Mouse (Mus musculus): ENCODE data around the gene Ttll13.

Gene Ttll13

GRCm38 (mm10) chr7:80214459-80214858 lies 31.7 kb upstream of the Ttll13 start:
- no peak for DNase-seq (ENCODE audit: low spot score)

- no peak for DNase-seq (ENCODE audit: low spot score)
These were observed 30.8 kb upstream of the Ttll13 start for GRCm38 (mm10) chr7:80215398-80215797.

- peak; percentile 51 for DNase-seq (ENCODE audit: low spot score)
These were observed 29.6 kb upstream of the Ttll13 start for GRCm38 (mm10) chr7:80216566-80216965.

- no peak for DNase-seq (ENCODE audit: low spot score)
These were observed 27.5 kb upstream of the Ttll13 start for GRCm38 (mm10) chr7:80218666-80219065.

GRCm38 (mm10) chr7:80220237-80220797 lies 25.9 kb upstream of the Ttll13 start:
- no peak for DNase-seq (ENCODE audit: low spot score)

GRCm38 (mm10) chr7:80221179-80221750 lies 24.9 kb upstream of the Ttll13 start:
- DNase-seq (ENCODE audit: low spot score) = no peak

GRCm38 (mm10) chr7:80227065-80227464 lies 19.1 kb upstream of the Ttll13 start:
- no peak for DNase-seq (ENCODE audit: low spot score)

GRCm38 (mm10) chr7:80230196-80230595 lies 16.0 kb upstream of the Ttll13 start:
- no peak for DNase-seq (ENCODE audit: low spot score)

- DNase-seq (ENCODE audit: low spot score) = no peak
These were observed 14.1 kb upstream of the Ttll13 start for GRCm38 (mm10) chr7:80231971-80232488.

GRCm38 (mm10) chr7:80232489-80233029 lies 13.6 kb upstream of the Ttll13 start, which contains the start of the genes Cib1 and Gdpgp1:
Gene Cib1, minus strand, starts transcription at chr7:80232813.
Gene Gdpgp1, plus strand, starts transcription at chr7:80232865.
- DNase-seq (ENCODE audit: low spot score) = peak; percentile 95

- DNase-seq (ENCODE audit: low spot score) = no peak
These were observed 12.4 kb upstream of the Ttll13 start for GRCm38 (mm10) chr7:80233799-80234198.

GRCm38 (mm10) chr7:80238542-80238941 lies 7.6 kb upstream of the Ttll13 start:
- no peak for DNase-seq (ENCODE audit: low spot score)

- DNase-seq (ENCODE audit: low spot score) = no peak
These were observed 4.5 kb upstream of the Ttll13 start for GRCm38 (mm10) chr7:80241661-80242060.

- no peak for DNase-seq (ENCODE audit: low spot score)
These were observed 1.3 kb upstream of the Ttll13 start for GRCm38 (mm10) chr7:80244851-80245250.

- no peak for DNase-seq (ENCODE audit: low spot score)
These were observed 683 bp downstream of the Ttll13 start for GRCm38 (mm10) chr7:80246859-80247258.

GRCm38 (mm10) chr7:80252437-80252836 lies 6.3 kb downstream of the Ttll13 start:
- DNase-seq (ENCODE audit: low spot score) = no peak

GRCm38 (mm10) chr7:80252886-80253285 lies 6.7 kb downstream of the Ttll13 start:
- no peak for DNase-seq (ENCODE audit: low spot score)

- DNase-seq (ENCODE audit: low spot score) = no peak
These were observed 9.8 kb downstream of the Ttll13 start for GRCm38 (mm10) chr7:80255981-80256380.

GRCm38 (mm10) chr7:80257706-80258105 lies 11.5 kb downstream of the Ttll13 start:
- DNase-seq (ENCODE audit: low spot score) = no peak

- peak; percentile 89 for DNase-seq (ENCODE audit: low spot score)
These were observed 14.6 kb downstream of the Ttll13 start, which contains the start of gene Ngrn for GRCm38 (mm10) chr7:80260625-80261371. Gene Ngrn, plus strand, starts transcription at chr7:80261215.

- DNase-seq (ENCODE audit: low spot score) = peak; percentile 45
These were observed 15.3 kb downstream of the Ttll13 start for GRCm38 (mm10) chr7:80261372-80261990.

GRCm38 (mm10) chr7:80264606-80265005 lies 18.4 kb downstream of the Ttll13 start:
- DNase-seq (ENCODE audit: low spot score) = no peak

Measured in testis, postnatal 14 days (tissue).